Mouse (Mus musculus): Measurements from ENCODE around the gene Cpped1. TPM values are rescaled to one million over a fixed set of nuclear protein-coding genes. Genes with fewer than 3 reads are reported as not detected.

Cpped1 gene
- polyA plus RNA-seq, 1 experiment from 2014 or later, result 28.0 TPM

DNA sequence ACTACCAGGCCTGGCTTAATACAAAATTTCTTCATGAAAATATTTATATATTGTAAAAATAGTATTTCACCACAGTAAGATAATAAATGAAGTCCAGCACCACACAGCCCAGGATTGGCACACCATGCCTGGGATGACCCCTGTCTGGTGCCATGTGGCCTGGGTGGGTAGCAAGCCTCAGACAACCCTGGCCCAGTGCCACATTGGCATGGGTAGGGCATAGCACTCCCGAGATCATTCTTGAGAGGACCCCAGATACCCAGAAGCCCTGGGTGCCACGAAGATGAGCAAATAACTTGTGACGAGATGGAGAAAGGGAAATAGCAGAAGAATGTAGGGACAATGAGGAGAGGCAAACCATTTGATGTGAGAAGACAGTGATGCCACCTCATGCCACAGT, 36.0 kb downstream of the Cpped1 start:
- 91% methylated on average over 3 of the region's 3 CpGs for WGBS

DNA sequence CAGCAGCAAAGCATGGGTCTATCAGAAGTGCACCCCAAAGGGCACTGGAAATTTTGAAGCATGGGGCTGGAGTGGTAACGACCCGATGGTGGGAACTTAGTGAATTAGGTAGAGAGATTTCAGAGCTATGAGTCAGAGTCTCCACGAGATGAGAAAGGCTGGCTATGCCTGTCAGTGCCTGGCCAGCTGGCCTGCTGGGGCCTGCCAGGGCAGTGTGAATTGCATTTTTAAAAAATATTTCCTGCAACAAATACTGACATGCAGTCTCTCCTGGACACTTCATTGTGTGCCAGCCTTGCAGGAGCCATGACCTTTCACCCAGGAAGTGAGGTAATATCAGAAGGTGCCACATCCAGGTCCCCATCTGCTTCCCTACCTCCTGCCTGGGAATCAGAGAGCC, 40.8 kb downstream of the Cpped1 start:
- H3K27ac ChIP-seq (ENCODE audit: low read depth, low read length), result no peak overlapping the region
- H3K4me1 ChIP-seq (replicated peaks; ENCODE audit: control insufficient read depth, insufficient read depth, low read length), result no peaks in the 10 kb centered on the region
- H3K27me3 ChIP-seq (replicated peaks; ENCODE audit: control insufficient read depth, insufficient read depth, low read length), result no peaks in the 10 kb centered on the region
- no peaks in the 10 kb centered on the region for H3K9me3 ChIP-seq (ENCODE audit: control insufficient read depth, low read length)
- DNase-seq (ENCODE audit: low spot score) (no peak), ATAC-seq (replicated peaks; ENCODE audit: low FRiP score) (no peak)
- no peak overlapping the region for H3K4me3 ChIP-seq (ENCODE audit: low read depth, low read length)
- H3K4me2 ChIP-seq, result no peak overlapping the region
- no peak overlapping the region for H3K9ac ChIP-seq (ENCODE audit: low read depth, low read length)
- 86% methylated on average over 3 of the region's 3 CpGs for WGBS
- H3K36me3 ChIP-seq (ENCODE audit: control insufficient read depth, insufficient read depth, low read length), result no peaks in the 10 kb centered on the region

More for the DNA sequence above, 36.0 kb downstream of the Cpped1 start:
- no peak overlapping the region for H3K27ac ChIP-seq (ENCODE audit: low read depth, low read length)
- no peaks in the 10 kb centered on the region for H3K9me3 ChIP-seq (ENCODE audit: control insufficient read depth, low read length)
- H3K4me3 ChIP-seq (ENCODE audit: low read depth, low read length), result no peak overlapping the region
- H3K4me1 ChIP-seq (replicated peaks; ENCODE audit: control insufficient read depth, insufficient read depth, low read length), result no peaks in the 10 kb centered on the region
- no peak overlapping the region for H3K9ac ChIP-seq (ENCODE audit: low read depth, low read length)
- H3K27me3 ChIP-seq (replicated peaks; ENCODE audit: control insufficient read depth, insufficient read depth, low read length), result no peaks in the 10 kb centered on the region
- H3K36me3 ChIP-seq (ENCODE audit: control insufficient read depth, insufficient read depth, low read length), result 0 out of 2 replicates have a peak, but pooled peaks cover 4% of the 10 kb centered on the region
- no peak for DNase-seq (ENCODE audit: low spot score)
- no peak for ATAC-seq (replicated peaks; ENCODE audit: low FRiP score)
- no peak overlapping the region for H3K4me2 ChIP-seq

DNA sequence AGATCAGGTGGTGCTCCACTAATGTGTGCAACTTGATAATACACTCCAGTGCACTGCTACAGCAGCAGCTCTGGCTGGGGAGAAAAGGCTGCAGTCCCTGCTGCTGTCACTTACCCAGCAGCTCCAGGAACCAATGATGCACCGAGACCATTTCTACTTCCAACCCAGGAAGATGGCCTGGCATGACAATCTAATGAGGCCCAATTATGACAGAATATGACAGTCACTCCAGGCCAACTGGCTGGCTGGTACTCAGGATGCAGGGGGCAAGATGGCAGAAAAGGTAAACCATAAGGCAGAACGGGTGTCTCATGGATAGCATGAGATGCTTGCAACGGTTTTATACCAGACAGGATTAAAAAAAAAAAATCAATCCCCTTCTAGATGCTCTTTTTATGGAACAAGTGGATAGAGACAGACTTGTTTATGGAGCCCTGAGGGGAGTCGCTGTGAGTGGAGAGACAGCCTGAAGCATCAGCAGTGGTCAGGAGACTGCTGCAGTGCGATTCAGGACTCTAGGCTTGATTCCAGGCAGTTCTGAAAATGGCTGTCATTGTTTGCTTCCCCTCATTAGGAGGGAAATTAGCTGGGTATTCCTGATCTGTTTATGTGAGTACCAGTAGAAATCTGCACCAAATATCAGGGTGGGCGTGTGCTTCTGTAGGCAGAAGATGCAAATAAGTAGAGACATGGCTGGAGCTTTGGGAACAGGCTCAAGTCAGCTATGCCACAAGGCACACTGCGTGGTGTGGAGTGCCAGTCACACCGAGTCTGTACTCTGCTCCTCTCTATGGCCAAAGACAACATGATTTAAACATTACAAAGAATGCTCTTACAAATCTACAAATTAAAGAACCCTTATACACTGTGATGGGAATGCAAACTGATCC, 56.3 kb downstream of the Cpped1 start:
- H3K27ac ChIP-seq (ENCODE audit: low read depth, low read length), result no peak overlapping the region
- no peaks in the 10 kb centered on the region for H3K4me1 ChIP-seq (replicated peaks; ENCODE audit: control insufficient read depth, insufficient read depth, low read length)
- DNase-seq (ENCODE audit: low spot score) (no peak), ATAC-seq (replicated peaks; ENCODE audit: low FRiP score) (no peak)
- WGBS, result 87% methylated on average over 8 of the region's 8 CpGs
- H3K27me3 ChIP-seq (replicated peaks; ENCODE audit: control insufficient read depth, insufficient read depth, low read length), result no peaks in the 10 kb centered on the region
- no peaks in the 10 kb centered on the region for H3K9me3 ChIP-seq (ENCODE audit: control insufficient read depth, low read length)
- no peak overlapping the region for H3K4me3 ChIP-seq (ENCODE audit: low read depth, low read length)
- no peaks in the 10 kb centered on the region for H3K36me3 ChIP-seq (ENCODE audit: control insufficient read depth, insufficient read depth, low read length)
- no peak overlapping the region for H3K9ac ChIP-seq (ENCODE audit: low read depth, low read length)
- no peak overlapping the region for H3K4me2 ChIP-seq

DNA sequence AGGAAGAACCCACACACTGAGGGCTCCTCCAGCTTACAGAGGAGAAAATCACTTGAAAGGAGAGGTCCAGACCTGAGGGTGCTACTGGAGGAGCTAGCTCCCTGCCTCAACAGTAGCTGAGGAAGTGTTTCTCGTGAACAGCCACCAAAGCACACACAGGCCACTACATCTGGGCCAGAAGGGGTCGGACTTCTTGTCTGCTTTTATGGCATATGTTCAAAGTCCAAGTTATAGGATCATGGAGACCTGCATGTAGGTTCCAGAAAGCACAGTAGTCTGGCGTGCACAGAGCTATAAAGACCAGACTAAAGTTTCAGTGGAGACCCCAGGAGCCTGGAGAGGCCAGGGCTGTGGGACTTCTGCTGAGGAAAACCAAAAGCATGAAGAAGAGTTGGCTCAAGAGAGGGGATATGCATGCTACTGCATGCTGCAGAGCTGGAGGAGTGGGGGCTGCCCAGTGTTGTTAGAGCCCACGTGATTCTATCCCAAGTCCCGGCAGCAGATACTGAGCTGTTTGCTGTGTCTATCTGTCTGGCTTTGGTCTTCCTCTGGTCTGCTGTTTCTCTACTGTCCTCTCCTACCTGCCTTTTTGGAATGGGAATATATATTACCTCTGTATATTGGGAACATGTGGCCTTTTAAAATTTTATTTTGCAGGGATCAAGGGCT, 60.1 kb downstream of the Cpped1 start:
- H3K4me1 ChIP-seq (replicated peaks; ENCODE audit: control insufficient read depth, insufficient read depth, low read length), result no peaks in the 10 kb centered on the region
- H3K9ac ChIP-seq (ENCODE audit: low read depth, low read length), result no peak overlapping the region
- 79% methylated on average over 5 of the region's 5 CpGs for WGBS
- H3K27ac ChIP-seq (ENCODE audit: low read depth, low read length), result no peak overlapping the region
- no peak overlapping the region for H3K4me2 ChIP-seq
- H3K36me3 ChIP-seq (ENCODE audit: control insufficient read depth, insufficient read depth, low read length), result no peaks in the 10 kb centered on the region
- DNase-seq (ENCODE audit: low spot score), result no peak
- no peaks in the 10 kb centered on the region for H3K27me3 ChIP-seq (replicated peaks; ENCODE audit: control insufficient read depth, insufficient read depth, low read length)
- no peak overlapping the region for H3K4me3 ChIP-seq (ENCODE audit: low read depth, low read length)
- ATAC-seq (replicated peaks; ENCODE audit: low FRiP score), result no peak
- H3K9me3 ChIP-seq (ENCODE audit: control insufficient read depth, low read length), result no peaks in the 10 kb centered on the region

DNA sequence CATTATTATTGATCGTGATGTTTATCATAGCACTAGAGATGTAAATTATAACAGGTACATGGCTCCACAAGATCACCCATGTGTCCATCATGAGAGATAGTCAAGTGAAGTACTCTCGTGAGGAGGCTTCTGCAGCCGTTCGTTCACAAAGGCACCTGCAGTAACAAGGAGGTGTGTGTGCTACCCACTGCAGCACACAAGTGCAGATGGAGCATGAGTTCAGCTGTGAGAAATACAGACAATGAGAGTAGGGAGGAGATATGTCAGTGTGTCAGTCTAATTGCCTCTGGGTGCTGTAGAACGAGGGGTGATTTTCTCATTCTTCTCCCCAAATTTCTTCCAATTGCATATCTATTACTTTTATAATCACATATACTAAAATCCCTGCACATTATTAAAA, 63.9 kb downstream of the Cpped1 start:
- H3K9me3 ChIP-seq (ENCODE audit: control insufficient read depth, low read length), result no peaks in the 10 kb centered on the region
- no peak for DNase-seq (ENCODE audit: low spot score)
- H3K4me3 ChIP-seq (ENCODE audit: low read depth, low read length), result no peak overlapping the region
- 89% methylated on average over 5 of the region's 5 CpGs for WGBS
- H3K27me3 ChIP-seq (replicated peaks; ENCODE audit: control insufficient read depth, insufficient read depth, low read length), result no peaks in the 10 kb centered on the region
- H3K27ac ChIP-seq (ENCODE audit: low read depth, low read length), result no peak overlapping the region
- H3K4me2 ChIP-seq, result no peak overlapping the region
- no peaks in the 10 kb centered on the region for H3K36me3 ChIP-seq (ENCODE audit: control insufficient read depth, insufficient read depth, low read length)
- H3K9ac ChIP-seq (ENCODE audit: low read depth, low read length), result no peak overlapping the region
- no peaks in the 10 kb centered on the region for H3K4me1 ChIP-seq (replicated peaks; ENCODE audit: control insufficient read depth, insufficient read depth, low read length)
- ATAC-seq (replicated peaks; ENCODE audit: low FRiP score), result no peak

DNA sequence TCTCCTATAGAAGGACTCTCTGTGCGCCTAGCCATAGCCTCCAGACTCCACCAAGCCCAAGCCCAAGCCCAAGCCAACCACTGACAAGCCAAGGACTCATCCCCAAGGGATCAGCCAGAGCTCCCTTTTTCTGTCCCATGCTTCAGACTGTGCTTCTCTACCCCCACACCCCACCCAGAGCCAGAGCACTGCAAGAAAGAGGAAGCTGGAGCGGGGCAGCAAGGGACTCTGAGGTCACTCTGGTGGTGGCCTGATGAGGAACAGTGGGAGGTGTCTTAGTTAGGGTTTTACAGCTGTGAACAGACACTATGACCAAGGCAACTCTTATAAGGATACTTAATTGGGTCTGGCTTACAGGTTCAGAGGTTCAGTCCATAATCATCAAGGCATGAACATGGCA, 65.8 kb downstream of the Cpped1 start:
- no peaks in the 10 kb centered on the region for H3K27me3 ChIP-seq (replicated peaks; ENCODE audit: control insufficient read depth, insufficient read depth, low read length)
- ATAC-seq (replicated peaks; ENCODE audit: low FRiP score) (no peak), DNase-seq (ENCODE audit: low spot score) (no peak)
- no peak overlapping the region for H3K27ac ChIP-seq (ENCODE audit: low read depth, low read length)
- H3K4me3 ChIP-seq (ENCODE audit: low read depth, low read length), result no peak overlapping the region
- 64% methylated on average over 2 of the region's 2 CpGs for WGBS
- H3K4me2 ChIP-seq, result no peak overlapping the region
- H3K36me3 ChIP-seq (ENCODE audit: control insufficient read depth, insufficient read depth, low read length), result no peaks in the 10 kb centered on the region
- no peaks in the 10 kb centered on the region for H3K4me1 ChIP-seq (replicated peaks; ENCODE audit: control insufficient read depth, insufficient read depth, low read length)
- no peaks in the 10 kb centered on the region for H3K9me3 ChIP-seq (ENCODE audit: control insufficient read depth, low read length)
- H3K9ac ChIP-seq (ENCODE audit: low read depth, low read length), result no peak overlapping the region

DNA sequence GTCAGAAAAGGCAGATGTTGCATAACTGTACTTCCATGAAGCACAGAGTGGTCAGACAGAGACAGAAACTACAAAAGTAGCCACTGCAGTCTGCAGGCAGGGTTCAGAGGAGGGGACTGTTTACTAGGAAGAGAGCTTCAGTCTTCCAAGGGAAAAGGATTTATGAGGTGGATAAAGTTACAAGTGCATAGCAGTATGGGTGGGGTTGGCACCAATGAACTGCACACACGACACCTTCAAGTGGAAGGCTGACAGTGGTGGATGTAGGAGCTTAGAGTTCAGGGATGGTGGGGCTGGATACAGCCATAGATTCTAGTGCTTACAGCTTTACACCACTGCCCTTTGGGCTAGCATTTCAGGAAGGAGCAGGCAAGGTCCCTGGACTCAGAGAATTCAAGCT, 75.8 kb downstream of the Cpped1 start:
- Histone ChIP-seq H3K9me3 (ENCODE audit: control insufficient read depth, low read length) (no peaks in the 10 kb centered on the region), H3K27ac (ENCODE audit: low read depth, low read length) (no peak overlapping the region), H3K9ac (ENCODE audit: low read depth, low read length) (no peak overlapping the region), H3K27me3 (replicated peaks; ENCODE audit: control insufficient read depth, insufficient read depth, low read length) (no peaks in the 10 kb centered on the region), H3K36me3 (ENCODE audit: control insufficient read depth, insufficient read depth, low read length) (no peaks in the 10 kb centered on the region), H3K4me1 (replicated peaks; ENCODE audit: control insufficient read depth, insufficient read depth, low read length) (no peaks in the 10 kb centered on the region), H3K4me3 (ENCODE audit: low read depth, low read length) (no peak overlapping the region), H3K4me2 (no peak overlapping the region)
- no peak for DNase-seq (ENCODE audit: low spot score)
- WGBS, result 84% methylated on average over 1 of the region's 1 CpGs
- no peak for ATAC-seq (replicated peaks; ENCODE audit: low FRiP score)

DNA sequence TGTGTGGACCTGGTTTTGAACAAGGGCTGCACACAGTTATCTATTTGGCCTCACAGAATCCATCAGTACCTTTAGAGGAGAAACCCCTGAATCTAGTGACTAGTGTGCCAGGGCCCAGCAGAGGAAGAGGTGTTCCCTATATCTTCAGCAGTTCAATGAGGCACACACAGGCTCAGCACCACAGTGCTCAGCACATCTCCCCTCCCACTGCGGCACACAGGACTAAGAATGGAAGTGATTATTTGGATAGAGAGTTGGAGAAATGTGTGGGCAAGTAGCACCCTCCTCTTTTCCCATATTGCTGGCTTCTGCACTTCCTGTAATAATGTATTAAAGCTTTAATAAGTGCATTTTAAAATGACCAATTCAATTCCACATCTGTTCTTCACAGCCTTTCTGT, 80.4 kb downstream of the Cpped1 start:
- Histone ChIP-seq H3K27me3 (replicated peaks; ENCODE audit: control insufficient read depth, insufficient read depth, low read length) (no peaks in the 10 kb centered on the region), H3K9me3 (ENCODE audit: control insufficient read depth, low read length) (no peaks in the 10 kb centered on the region), H3K4me2 (no peak overlapping the region), H3K4me1 (replicated peaks; ENCODE audit: control insufficient read depth, insufficient read depth, low read length) (no peaks in the 10 kb centered on the region), H3K9ac (ENCODE audit: low read depth, low read length) (no peak overlapping the region), H3K36me3 (ENCODE audit: control insufficient read depth, insufficient read depth, low read length) (no peaks in the 10 kb centered on the region), H3K27ac (ENCODE audit: low read depth, low read length) (no peak overlapping the region), H3K4me3 (ENCODE audit: low read depth, low read length) (no peak overlapping the region)
- ATAC-seq (replicated peaks; ENCODE audit: low FRiP score) (no peak), DNase-seq (ENCODE audit: low spot score) (no peak)
- WGBS, result 87% methylated on average over 1 of the region's 1 CpGs

DNA sequence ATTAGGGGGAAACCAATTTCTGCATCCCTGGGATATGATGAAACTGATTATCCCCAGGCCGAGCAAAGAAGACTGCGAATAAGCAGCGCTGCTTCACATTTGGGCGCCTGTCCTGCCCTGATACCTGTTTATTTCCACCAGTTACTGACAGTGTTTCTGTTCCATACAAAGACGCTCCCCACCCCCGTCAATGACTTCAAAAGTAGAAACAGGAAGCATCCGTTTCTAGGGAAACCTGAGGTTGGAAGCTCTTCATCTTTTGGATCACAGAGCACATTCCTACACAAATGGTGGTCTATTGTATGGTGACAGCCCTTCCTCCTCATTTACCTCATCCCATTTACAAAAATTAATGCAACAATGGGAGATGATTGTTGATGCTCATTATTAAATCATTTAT, 84.4 kb downstream of the Cpped1 start:
- WGBS, result 77% methylated on average over 7 of the region's 7 CpGs
- H3K27ac ChIP-seq (ENCODE audit: low read depth, low read length), result no peak overlapping the region
- no peaks in the 10 kb centered on the region for H3K9me3 ChIP-seq (ENCODE audit: control insufficient read depth, low read length)
- no peak for ATAC-seq (replicated peaks; ENCODE audit: low FRiP score)
- no peak overlapping the region for H3K9ac ChIP-seq (ENCODE audit: low read depth, low read length)
- H3K36me3 ChIP-seq (ENCODE audit: control insufficient read depth, insufficient read depth, low read length), result no peaks in the 10 kb centered on the region
- no peaks in the 10 kb centered on the region for H3K4me1 ChIP-seq (replicated peaks; ENCODE audit: control insufficient read depth, insufficient read depth, low read length)
- H3K27me3 ChIP-seq (replicated peaks; ENCODE audit: control insufficient read depth, insufficient read depth, low read length), result no peaks in the 10 kb centered on the region
- no peak for DNase-seq (ENCODE audit: low spot score)
- H3K4me2 ChIP-seq, result no peak overlapping the region
- no peak overlapping the region for H3K4me3 ChIP-seq (ENCODE audit: low read depth, low read length)

Data from liver, embryonic 11.5 days (tissue).